Comparison of ENCODE assay signal across 9 mouse cellular contexts in the genomic region with DNA sequence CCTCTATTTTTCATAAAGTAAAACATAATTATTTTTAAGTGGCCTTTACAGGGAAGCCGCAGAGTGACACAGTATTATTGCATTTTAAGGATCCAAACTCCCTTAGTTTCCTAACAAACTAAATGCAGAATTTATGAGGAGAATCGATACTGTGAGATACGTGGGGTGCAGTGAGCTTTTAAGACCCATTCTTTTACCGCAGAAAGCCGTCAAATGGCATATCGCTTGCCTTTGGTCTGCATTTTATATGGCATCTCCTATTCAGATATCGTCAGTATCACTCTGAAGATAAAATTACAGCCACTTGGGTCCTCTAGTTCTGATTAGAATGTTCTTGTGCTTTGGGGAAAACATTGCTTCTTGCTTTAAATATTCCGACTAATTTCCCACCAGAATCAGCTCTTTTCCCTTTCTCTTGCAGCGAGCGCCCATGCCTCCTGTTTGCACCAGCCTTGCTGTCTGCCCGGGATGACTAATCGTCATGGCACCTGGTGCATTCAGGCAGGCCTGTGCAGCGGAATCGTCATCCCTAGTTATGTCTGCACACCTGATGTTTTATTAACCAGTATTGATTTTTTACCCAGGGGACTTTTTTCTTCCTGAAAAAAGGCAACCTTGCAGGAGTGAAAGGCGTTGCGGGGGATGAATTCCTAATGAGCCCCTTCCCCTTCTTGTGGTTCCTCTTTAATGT. TPM values are rescaled to one million over a fixed set of nuclear protein-coding genes. Genes with fewer than 3 reads are reported as not detected.
DNase-seq lines count a peak whose midpoint lies in the region; ATAC-seq and TF ChIP-seq lines count a peak whose summit lies in the region.
"Had no signal": no experiment of that assay in that cellular context is flagged by ENCODE, and none has a peak within 500 bp of the region (broad histone marks: within the 10 kb centered on the region; RNA-seq: fewer than 3 reads in every experiment).

No protein-coding gene starts in this region.

- no peak overlapping the region for H3K4me3 ChIP-seq in layer of hippocampus, adult 2 months
- peak overlapping the region; percentile 16; the same call in 1 of the 2 replicates for H3K4me3 ChIP-seq in midbrain, embryonic 16.5 days (ENCODE audit: low read depth, low read length)
- H3K4me3 ChIP-seq: embryonic facial prominence, embryonic 13.5 days had no signal

- TF ChIP-seq CTCF in layer of hippocampus, adult 2 months (conservative IDR thresholded peaks at IDR 0.05): no peak

- ATAC-seq in midbrain, embryonic 16.5 days: peak; percentile 97
- ATAC-seq in inflammation-experienced regulatory T-cells, adult 6 months: no peak

- no peak overlapping the region; the same call in 1 of the 2 replicates for H3K9ac ChIP-seq in midbrain, embryonic 16.5 days (ENCODE audit: low read depth, low read length)
- H3K9ac ChIP-seq: embryonic facial prominence, embryonic 13.5 days had no signal

- H3K4me2 ChIP-seq in midbrain, embryonic 16.5 days (ENCODE audit: low read length): peak overlapping the region; percentile 39
- H3K4me2 ChIP-seq: embryonic facial prominence, embryonic 13.5 days had no signal

- peak overlapping the region; percentile 81 for H3K27ac ChIP-seq in layer of hippocampus, adult 2 months
- peak overlapping the region; percentile 66 for H3K27ac ChIP-seq in midbrain, embryonic 16.5 days (ENCODE audit: low read length)
- H3K27ac ChIP-seq: embryonic facial prominence, embryonic 13.5 days; kidney, postnatal 0 days had no signal

- H3K36me3 ChIP-seq in midbrain, embryonic 16.5 days (ENCODE audit: control insufficient read depth, insufficient read depth, low read length): peaks cover 14% of the 10 kb centered on the region

- H3K9me3 ChIP-seq in midbrain, embryonic 16.5 days (replicated peaks; ENCODE audit: control insufficient read depth, low read length, poor library complexity, severe bottlenecking): no peaks in the 10 kb centered on the region

- WGBS in midbrain, embryonic 16.5 days: 39% methylated on average over 16 of the region's 16 CpGs

- peak; percentile 10 for DNase-seq in brain, embryonic 18.5 days (ENCODE audit: low read depth, low spot score)
- DNase-seq in cerebellum, postnatal 36 days: peak; percentile 22 to 26
- peak; percentile 59 to 81 for DNase-seq in layer of hippocampus, adult 2 months (ENCODE audit: low spot score in 2 of 2)
- no peak for DNase-seq in spleen, adult 12 weeks (ENCODE audit: low spot score)
- no peak for DNase-seq in heart, adult 9 months (ENCODE audit: low spot score in 2 of 2)

- H3K4me1 ChIP-seq in midbrain, embryonic 16.5 days (ENCODE audit: control insufficient read depth, insufficient read depth, low read length): no peaks in the 10 kb centered on the region
- H3K4me1 ChIP-seq: embryonic facial prominence, embryonic 13.5 days had no signal

- no peaks in the 10 kb centered on the region for H3K27me3 ChIP-seq in midbrain, embryonic 16.5 days (ENCODE audit: control insufficient read depth, insufficient read depth, low read depth, low read length)
- H3K27me3 ChIP-seq: embryonic facial prominence, embryonic 13.5 days had no signal

RNA-seq across cellular contexts. Expression of a gene that starts 26.6 kb away (rescaled TPM):
- total RNA-seq in layer of hippocampus, adult 2 months (2021): 100 to 1,000 TPM; 158 TPM
- polyA plus RNA-seq in midbrain, embryonic 16.5 days (2015; fragmentation: Nextera tagmentation; extraction: Ambion mirVana): 130 and 133 TPM in 2 replicates
- 10 to 100 TPM; 67.4 to 97.7 (median 90.6) TPM for polyA plus RNA-seq in inflammation-experienced regulatory T-cells, adult 6 months (2017; shearing (Covaris generic))

Comparison
In these comparisons a context has a peak if more than half of its experiments do, and no peak if none do; other contexts are left out.
1. DNase-seq: peak in brain, embryonic 18.5 days (single experiment), cerebellum, postnatal 36 days (2 of 2) and layer of hippocampus, adult 2 months (2 of 2); none in spleen, adult 12 weeks (single experiment) and heart, adult 9 months (0 of 2).